Mouse (Mus musculus) liver, postnatal 0 days (tissue): ENCODE measurements around the gene Tet1. TPM values are rescaled to one million over a fixed set of nuclear protein-coding genes. Genes with fewer than 3 reads are reported as not detected.

ENCODE experiments used
- ATAC-seq: fragments of 200-750 bp; cut with Nextera tagmentation; 2 replicates; pipeline ENCODE4 v1.8.0; 2017; ENCODE audit warnings: mild to moderate bottlenecking, moderate library complexity
- DNase-seq: peaks from one replicate; pipeline ENCODE4 v3.0.0-alpha.2; 2016
- H3K27ac ChIP-seq: fragments of 300-500 bp; sonication (generic); 2 replicates; pipeline ENCODE4 v1.5.1; 2014; ENCODE audit warnings: antibody characterized with exemption, moderate library complexity, mild to moderate bottlenecking, low read depth
- H3K27me3 ChIP-seq: fragments of 300-500 bp; sonication (generic); 2 replicates; pipeline ENCODE4 v1.6.1; 2014; ENCODE audit warnings: low read length, control low read depth, mixed read lengths; ENCODE audit not compliant: insufficient read depth
- H3K36me3 ChIP-seq: fragments of 300-500 bp; sonication (generic); replicated peaks from 2 replicates; pipeline ENCODE4 v1.6.1; 2014; ENCODE audit warnings: mild to moderate bottlenecking, control low read depth, low read length, moderate library complexity, mixed read lengths; ENCODE audit not compliant: insufficient read depth
- H3K4me1 ChIP-seq: fragments of 300-500 bp; sonication (generic); 2 replicates; pipeline ENCODE4 v1.6.1; 2014; ENCODE audit warnings: antibody characterized with exemption, mild to moderate bottlenecking, control low read depth; ENCODE audit not compliant: insufficient read depth
- H3K4me2 ChIP-seq: fragments of 300-500 bp; sonication (generic); 2 replicates; pipeline ENCODE4 v1.6.1; 2014; ENCODE audit warnings: low read depth, mild to moderate bottlenecking, low read length, moderate library complexity, mixed read lengths
- H3K4me3 ChIP-seq: fragments of 300-500 bp; sonication (generic); 2 replicates; pipeline ENCODE4 v1.5.1; 2014; ENCODE audit warnings: low read depth, low read length
- H3K9ac ChIP-seq: fragments of 300-500 bp; sonication (generic); replicated peaks from 2 replicates; pipeline ENCODE4 v1.6.1; 2014; ENCODE audit warnings: mild to moderate bottlenecking, moderate library complexity
- H3K9me3 ChIP-seq: fragments of 300-500 bp; sonication (generic); 2 replicates; pipeline ENCODE4 v1.6.1; 2016; ENCODE audit warnings: mild to moderate bottlenecking, control low read depth, low read length, mixed read lengths
- CTCF ChIP-seq: sonication (generic); IDR thresholded peaks from 2 replicates; pipeline ENCODE4 v1.5.1; 2016; ENCODE audit warnings: antibody characterized with exemption, low read depth
- EP300 ChIP-seq: IDR thresholded peaks from 2 replicates; pipeline ENCODE4 v1.6.1; 2016; ENCODE audit warnings: antibody characterized with exemption, low read depth, mild to moderate bottlenecking
- WGBS: fragments of 180-500 bp; shearing (Covaris S2); extraction: QIAGEN DNeasy Blood & Tissue Kit; methylation state at CpG from one replicate; pipeline ENCODE4 v1.1.7; 2014; ENCODE audit not compliant: insufficient replicate concordance; 5-methylcytosine and 5-hydroxymethylcytosine counted together
- polyA plus RNA-seq: library from polyadenylated mRNA; unstranded; fragments of >200 nt; fragmentation: Nextera tagmentation; extraction: Ambion mirVana; gene quantifications from 2 replicates; pipeline ENCODE4 v1.2.1, GENCODE M21; 2015

The Tet1 gene
- polyA plus RNA-seq, 1 experiment from 2014 or later = 0.97 TPM

DNA sequence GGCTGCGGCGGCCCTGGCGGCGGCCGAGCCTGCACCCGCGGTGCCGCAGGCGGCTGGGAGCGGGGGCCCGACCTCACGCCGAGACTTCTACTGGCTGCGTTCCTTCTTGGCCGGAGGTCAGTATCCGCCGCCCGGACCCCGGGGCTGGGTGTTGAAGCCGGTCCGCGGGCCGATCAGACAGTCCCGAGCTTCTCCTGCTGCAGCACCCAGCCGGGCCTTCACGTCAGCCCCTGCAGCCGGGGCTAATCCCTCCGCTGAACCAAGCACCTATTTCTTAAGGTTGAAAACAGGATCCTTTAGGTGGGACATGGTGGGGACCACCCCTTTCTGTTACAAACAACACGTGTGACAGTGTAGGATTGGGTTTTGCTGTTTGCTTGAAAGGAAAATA lies 12.0 kb upstream of the Tet1 start:
- TF ChIP-seq EP300 (no peak), CTCF (no peak)
- Histone ChIP-seq H3K4me1 (peaks cover 16% of the 10 kb centered on the region), H3K27ac (peak overlapping the region; percentile 94), H3K9ac (peak overlapping the region; percentile 98), H3K4me3 (peak overlapping the region; percentile 100), H3K36me3 (no peaks in the 10 kb centered on the region), H3K4me2 (peak overlapping the region; percentile 70), H3K27me3 (no peaks in the 10 kb centered on the region), H3K9me3 (no peaks in the 10 kb centered on the region)
- DNase-seq (no peak), ATAC-seq (peak; percentile 71)
- WGBS = under 1% methylated on average over 29 of the region's 29 CpGs

GRCm38 (mm10) chr10:62919925-62920765 lies 11.3 kb upstream of the Tet1 start, which contains the start of gene Slc25a16:
Gene Slc25a16 (plus strand): TSS chr10:62920633.
- Histone ChIP-seq H3K4me3 (peak within 1 kb of the TSS; percentile 100), H3K9ac (peak within 1 kb of the TSS; percentile 98), H3K4me1 (peaks cover 16% of the 10 kb centered on the region), H3K4me2 (peak within 1 kb of the TSS; percentile 70), H3K9me3 (no peaks in the 10 kb centered on the region), H3K27me3 (no peaks in the 10 kb centered on the region), H3K27ac (peak within 1 kb of the TSS; percentile 94), H3K36me3 (no peaks in the 10 kb centered on the region)
- 3% methylated on average over 46 of the region's 50 CpGs for WGBS
- TF ChIP-seq EP300 (no peak; the same call in 1 of the 2 replicates), CTCF (no peak)
- ATAC-seq = peak; percentile 98
- peak; percentile 93 for DNase-seq

GRCm38 (mm10) chr10:62918985-62919384 lies 10.2 kb upstream of the Tet1 start:
- ATAC-seq (no peak), DNase-seq (no peak)
- Histone ChIP-seq H3K4me3 (no peak overlapping the region), H3K4me1 (peaks cover 13% of the 10 kb centered on the region), H3K36me3 (no peaks in the 10 kb centered on the region), H3K9ac (no peak overlapping the region), H3K4me2 (no peak overlapping the region), H3K27ac (no peak overlapping the region), H3K27me3 (no peaks in the 10 kb centered on the region), H3K9me3 (no peaks in the 10 kb centered on the region)
- 46% methylated on average over 3 of the region's 3 CpGs for WGBS
- no peak for TF ChIP-seq EP300
- TF ChIP-seq CTCF = no peak

- no peak overlapping the region for H3K4me3 ChIP-seq
- DNase-seq (no peak), ATAC-seq (no peak)
- H3K27ac ChIP-seq = no peak overlapping the region
- no peaks in the 10 kb centered on the region for H3K4me1 ChIP-seq
- no peaks in the 10 kb centered on the region for H3K36me3 ChIP-seq
- H3K9ac ChIP-seq = no peak overlapping the region
- 55% methylated on average over 2 of the region's 2 CpGs for WGBS
- no peak for TF ChIP-seq CTCF
- TF ChIP-seq EP300 = no peak
- no peaks in the 10 kb centered on the region for H3K27me3 ChIP-seq
- H3K9me3 ChIP-seq = no peaks in the 10 kb centered on the region
- no peak overlapping the region for H3K4me2 ChIP-seq
These were observed 2.3 kb upstream of the Tet1 start for GRCm38 (mm10) chr10:62911120-62911519.

DNA sequence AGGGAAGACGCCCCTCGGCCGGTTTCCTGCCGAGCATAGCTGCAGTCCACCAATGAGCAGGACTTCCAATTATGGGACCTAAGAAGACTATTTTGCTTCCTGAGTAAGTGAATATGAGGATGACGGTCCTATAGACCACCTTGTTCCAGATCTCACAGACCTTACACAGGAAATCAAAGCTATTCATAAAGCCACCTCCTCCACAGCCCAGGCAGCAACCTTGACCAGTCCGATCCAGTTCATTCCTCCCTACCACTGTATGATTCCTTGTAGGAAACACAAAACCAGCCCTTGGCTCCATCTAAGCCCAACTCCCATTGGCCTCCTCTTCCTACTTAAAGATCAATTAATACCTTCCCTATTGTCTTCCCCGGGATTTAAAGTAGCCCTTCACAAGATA lies 2.5 kb downstream of the Tet1 start:
- WGBS = 86% methylated on average over 7 of the region's 7 CpGs
- no peak overlapping the region for H3K4me3 ChIP-seq
- no peaks in the 10 kb centered on the region for H3K9me3 ChIP-seq
- TF ChIP-seq EP300 (no peak), CTCF (no peak)
- H3K4me2 ChIP-seq = no peak overlapping the region
- H3K27ac ChIP-seq = no peak overlapping the region
- H3K36me3 ChIP-seq = no peaks in the 10 kb centered on the region
- no peak for DNase-seq
- no peaks in the 10 kb centered on the region for H3K27me3 ChIP-seq
- no peaks in the 10 kb centered on the region for H3K4me1 ChIP-seq
- H3K9ac ChIP-seq = no peak overlapping the region
- ATAC-seq = no peak

- no peak for DNase-seq
- no peak for ATAC-seq
- Histone ChIP-seq H3K27ac (no peak overlapping the region), H3K9ac (no peak overlapping the region), H3K36me3 (no peaks in the 10 kb centered on the region), H3K9me3 (no peaks in the 10 kb centered on the region), H3K4me2 (no peak overlapping the region), H3K4me3 (no peak overlapping the region), H3K27me3 (no peaks in the 10 kb centered on the region), H3K4me1 (no peaks in the 10 kb centered on the region)
- no peak for TF ChIP-seq EP300
- TF ChIP-seq CTCF = no peak
- 32% methylated on average over 1 of the region's 1 CpGs for WGBS
These were observed 6.0 kb downstream of the Tet1 start for GRCm38 (mm10) chr10:62902829-62903228.
